Mouse (Mus musculus) intestine, postnatal 0 days (tissue): ENCODE measurements around the gene Dok1. TPM values are rescaled to one million over a fixed set of nuclear protein-coding genes. Genes with fewer than 3 reads are reported as not detected.

Experiments
- ATAC-seq: fragments of 200-750 bp; cut with Nextera tagmentation; 2 replicates; pipeline ENCODE4 v1.8.0; 2017; ENCODE audit warnings: mild to moderate bottlenecking, moderate TSS enrichment, moderate library complexity
- H3K27ac ChIP-seq: fragments of 300-500 bp; sonication (generic); 2 replicates; pipeline ENCODE4 v1.5.1; 2014; ENCODE audit warnings: mild to moderate bottlenecking, low read depth, low read length, moderate library complexity
- H3K27me3 ChIP-seq: fragments of 300-500 bp; sonication (generic); replicated peaks from 2 replicates; pipeline ENCODE4 v1.6.1; 2014; ENCODE audit warnings: low read length, mixed read lengths; ENCODE audit not compliant: control insufficient read depth, insufficient read depth
- H3K36me3 ChIP-seq: fragments of 300-500 bp; sonication (generic); 2 replicates; pipeline ENCODE4 v1.6.1; 2014; ENCODE audit warnings: mild to moderate bottlenecking, moderate library complexity; ENCODE audit not compliant: control insufficient read depth, insufficient read depth
- H3K4me1 ChIP-seq: fragments of 300-500 bp; sonication (generic); replicated peaks from 2 replicates; pipeline ENCODE4 v1.6.1; 2014; ENCODE audit warnings: antibody characterized with exemption, low read length, mixed read lengths; ENCODE audit not compliant: control insufficient read depth, insufficient read depth
- H3K4me2 ChIP-seq: fragments of 300-500 bp; sonication (generic); replicated peaks from 2 replicates; pipeline ENCODE4 v1.6.1; 2014; ENCODE audit warnings: low read depth, mild to moderate bottlenecking, moderate library complexity
- H3K4me3 ChIP-seq: fragments of 300-500 bp; sonication (generic); 2 replicates; pipeline ENCODE4 v1.5.1; 2014; ENCODE audit warnings: low read depth, low read length
- H3K9ac ChIP-seq: fragments of 300-500 bp; sonication (generic); 2 replicates; pipeline ENCODE4 v1.6.1; 2014; ENCODE audit warnings: mild to moderate bottlenecking, low read depth, low read length
- H3K9me3 ChIP-seq: fragments of 300-500 bp; sonication (generic); 2 replicates; pipeline ENCODE4 v1.6.1; 2016; ENCODE audit warnings: mixed run types; ENCODE audit not compliant: control insufficient read depth
- CTCF ChIP-seq: sonication (generic); IDR thresholded peaks from 2 replicates; pipeline ENCODE4 v1.5.1; 2016; ENCODE audit warnings: low read depth, mild to moderate bottlenecking, control low read depth, antibody characterized with exemption, moderate library complexity
- WGBS: fragments of 180-500 bp; shearing (Covaris S2); extraction: QIAGEN DNeasy Blood & Tissue Kit; methylation state at CpG from one replicate; pipeline ENCODE4 v1.1.7; 2014; 5-methylcytosine and 5-hydroxymethylcytosine counted together
- polyA plus RNA-seq: library from polyadenylated mRNA; unstranded; fragments of >200 nt; fragmentation: Nextera tagmentation; extraction: Ambion mirVana; gene quantifications from 2 replicates; pipeline ENCODE4 v1.2.1, GENCODE M21; 2015

Gene Dok1
- polyA plus RNA-seq, 1 experiment from 2014 or later, result 7.7 TPM

- no peak for ATAC-seq
- no peak for TF ChIP-seq CTCF
- no peak overlapping the region for H3K4me2 ChIP-seq
- H3K4me1 ChIP-seq, result 0 out of 2 replicates have a peak, but pooled peaks cover 3% of the 10 kb centered on the region
- H3K27ac ChIP-seq, result no peak overlapping the region
- H3K9ac ChIP-seq, result no peak overlapping the region
- no peak overlapping the region for H3K4me3 ChIP-seq
- no peaks in the 10 kb centered on the region for H3K9me3 ChIP-seq
- H3K27me3 ChIP-seq, result 0 out of 2 replicates have a peak, but pooled peaks cover 4% of the 10 kb centered on the region
- H3K36me3 ChIP-seq, result no peaks in the 10 kb centered on the region
- WGBS, result 84% methylated on average over 6 of the region's 6 CpGs
These were observed 27.2 kb downstream of the Dok1 start for GRCm38 (mm10) chr6:83006114-83006513.

GRCm38 (mm10) chr6:83005444-83006011, 27.7 kb downstream of the Dok1 start:
- no peak overlapping the region for H3K4me2 ChIP-seq
- 0 out of 2 replicates have a peak, but pooled peaks cover 3% of the 10 kb centered on the region for H3K4me1 ChIP-seq
- H3K9me3 ChIP-seq, result no peaks in the 10 kb centered on the region
- H3K36me3 ChIP-seq, result no peaks in the 10 kb centered on the region
- TF ChIP-seq CTCF, result no peak
- H3K9ac ChIP-seq, result no peak overlapping the region
- WGBS, result 80% methylated on average over 10 of the region's 10 CpGs
- ATAC-seq, result no peak
- H3K27me3 ChIP-seq, result 0 out of 2 replicates have a peak, but pooled peaks cover 2% of the 10 kb centered on the region
- no peak overlapping the region for H3K4me3 ChIP-seq
- H3K27ac ChIP-seq, result no peak overlapping the region

GRCm38 (mm10) chr6:83004872-83005271, 28.4 kb downstream of the Dok1 start:
- no peak for TF ChIP-seq CTCF
- Histone ChIP-seq H3K9ac (no peak overlapping the region), H3K9me3 (no peaks in the 10 kb centered on the region), H3K27ac (no peak overlapping the region), H3K4me1 (0 out of 2 replicates have a peak, but pooled peaks cover 3% of the 10 kb centered on the region), H3K4me3 (no peak overlapping the region), H3K4me2 (no peak overlapping the region), H3K36me3 (no peaks in the 10 kb centered on the region), H3K27me3 (no peaks in the 10 kb centered on the region)
- ATAC-seq, result no peak
- WGBS, result 64% methylated on average over 7 of the region's 7 CpGs

GRCm38 (mm10) chr6:83004309-83004708, 29.0 kb downstream of the Dok1 start:
- TF ChIP-seq CTCF, result no peak
- Histone ChIP-seq H3K9ac (no peak overlapping the region), H3K36me3 (no peaks in the 10 kb centered on the region), H3K4me1 (0 out of 2 replicates have a peak, but pooled peaks cover 3% of the 10 kb centered on the region), H3K9me3 (no peaks in the 10 kb centered on the region), H3K27me3 (no peaks in the 10 kb centered on the region), H3K4me2 (no peak overlapping the region), H3K4me3 (no peak overlapping the region), H3K27ac (no peak overlapping the region)
- WGBS, result 79% methylated on average over 2 of the region's 2 CpGs
- no peak for ATAC-seq

- Histone ChIP-seq H3K36me3 (no peaks in the 10 kb centered on the region), H3K27ac (no peak overlapping the region), H3K27me3 (no peaks in the 10 kb centered on the region), H3K4me2 (no peak overlapping the region), H3K9ac (no peak overlapping the region), H3K4me1 (0 out of 2 replicates have a peak, but pooled peaks cover 3% of the 10 kb centered on the region), H3K9me3 (no peaks in the 10 kb centered on the region), H3K4me3 (no peak overlapping the region)
- no peak for ATAC-seq
- WGBS, result 87% methylated on average over 5 of the region's 5 CpGs
- TF ChIP-seq CTCF, result no peak
These were observed 29.4 kb downstream of the Dok1 start for GRCm38 (mm10) chr6:83003850-83004249.

GRCm38 (mm10) chr6:83003082-83003481, 30.2 kb downstream of the Dok1 start:
- no peaks in the 10 kb centered on the region for H3K36me3 ChIP-seq
- no peak overlapping the region for H3K27ac ChIP-seq
- no peak for ATAC-seq
- no peak overlapping the region for H3K9ac ChIP-seq
- H3K4me2 ChIP-seq, result no peak overlapping the region
- H3K4me1 ChIP-seq, result 0 out of 2 replicates have a peak, but pooled peaks cover 3% of the 10 kb centered on the region
- no peaks in the 10 kb centered on the region for H3K27me3 ChIP-seq
- no peaks in the 10 kb centered on the region for H3K9me3 ChIP-seq
- no peak overlapping the region for H3K4me3 ChIP-seq
- 88% methylated on average over 1 of the region's 1 CpGs for WGBS
- no peak for TF ChIP-seq CTCF
